In genomic region chr13:55322130-55322825, GRCm38 (mm10) we compare ENCODE assay signal across 8 mouse cellular contexts. TPM values are rescaled to one million over a fixed set of nuclear protein-coding genes. Genes with fewer than 3 reads are reported as not detected.
DNase-seq lines count a peak whose midpoint lies in the region; ATAC-seq and TF ChIP-seq lines count a peak whose summit lies in the region.

No protein-coding gene starts in this region.

- no peaks in the 10 kb centered on the region for H3K9me3 ChIP-seq in kidney, embryonic 14.5 days (ENCODE audit: control insufficient read depth, low read length)

- WGBS in kidney, embryonic 14.5 days, result under 1% methylated on average over 31 of the region's 31 CpGs

- peaks cover 11% of the 10 kb centered on the region for H3K4me1 ChIP-seq in testis, adult 2 months (ENCODE audit: control insufficient read depth, insufficient read depth, low read length)
- H3K4me1 ChIP-seq in kidney, embryonic 14.5 days (ENCODE audit: control insufficient read depth, insufficient read depth, low read length), result peaks cover 24% of the 10 kb centered on the region; the same call in 1 of the 2 replicates

- H3K36me3 ChIP-seq in testis, adult 2 months (ENCODE audit: control insufficient read depth, insufficient read depth, low read length), result no peaks in the 10 kb centered on the region
- H3K36me3 ChIP-seq in kidney, embryonic 14.5 days (ENCODE audit: control insufficient read depth, insufficient read depth, low read length), result peaks cover 60% of the 10 kb centered on the region

- peak overlapping the region; percentile 93 for H3K4me2 ChIP-seq in kidney, embryonic 14.5 days (replicated peaks; ENCODE audit: low read depth, low read length)

- H3K27me3 ChIP-seq in testis, adult 2 months (ENCODE audit: control insufficient read depth, insufficient read depth, low read length), result no peaks in the 10 kb centered on the region
- no peaks in the 10 kb centered on the region for H3K27me3 ChIP-seq in kidney, embryonic 14.5 days (ENCODE audit: control insufficient read depth, insufficient read depth, low read length)

- peak overlapping the region; percentile 92 for H3K4me3 ChIP-seq in testis, adult 2 months (ENCODE audit: control insufficient read depth, low read depth, low read length)
- H3K4me3 ChIP-seq in kidney, embryonic 14.5 days (ENCODE audit: low read length), result peak overlapping the region; percentile 74

- peak overlapping the region; percentile 86 for H3K9ac ChIP-seq in kidney, embryonic 14.5 days (ENCODE audit: low read depth, low read length)

- ATAC-seq in kidney, embryonic 14.5 days (ENCODE audit: low FRiP score, low TSS enrichment), result peak; percentile 12; the same call in 1 of the 2 replicates

- TF ChIP-seq CTCF in testis, adult 2 months (IDR thresholded peaks at IDR 0.05; ENCODE audit: control insufficient read depth, insufficient read depth, insufficient replicate concordance, low read depth, low read length), result no peak

- no peak for DNase-seq in testis, postnatal 10 days (ENCODE audit: low spot score)
- peak; percentile 76 for DNase-seq in cerebellum, adult 9-10 months
- peak; percentile 50 for DNase-seq in forelimb bud, embryonic 11.5 days (ENCODE audit: low read depth, low spot score)
- peak; percentile 26 for DNase-seq in lung, postnatal 14 days
- peak; percentile 38 for DNase-seq in right cerebral cortex, postnatal 25 days
- DNase-seq in gastrocnemius, postnatal 25 days, result no peak

- TF ChIP-seq POLR2A in testis, adult 2 months (IDR thresholded peaks at IDR 0.05; ENCODE audit: control insufficient read depth, low read depth, low read length), result no peak

- H3K27ac ChIP-seq in testis, adult 2 months (ENCODE audit: control insufficient read depth, insufficient read depth, low read depth, low read length), result peak overlapping the region; percentile 74
- H3K27ac ChIP-seq in kidney, embryonic 14.5 days (ENCODE audit: low read depth, low read length), result peak overlapping the region; percentile 84

RNA-seq across cellular contexts. Expression of gene Rab24, which starts 0.5 kb away (rescaled TPM):
- polyA plus RNA-seq in testis, adult 2 months (2012; rRNA removed), result 33.4 and 37.0 TPM in 2 replicates
- 80.1 and 92.5 TPM in 2 replicates for polyA plus RNA-seq in kidney, embryonic 14.5 days (2014; fragmentation: Nextera tagmentation; extraction: Ambion mirVana)
- 10 to 100 TPM; 29.0 to 30.2 TPM for total RNA-seq in gastrocnemius, postnatal 25 days (2021)

RNA-seq across cellular contexts. Expression of gene Prelid1, which starts 2.0 kb away (rescaled TPM):
- polyA plus RNA-seq in testis, adult 2 months (2012; rRNA removed), result 32.7 and 40.0 TPM in 2 replicates
- polyA plus RNA-seq in kidney, embryonic 14.5 days (2014; fragmentation: Nextera tagmentation; extraction: Ambion mirVana), result 482 and 508 TPM in 2 replicates
- total RNA-seq in gastrocnemius, postnatal 25 days (2021), result 10 to 100 TPM; 23.9 to 30.5 TPM

RNA-seq across cellular contexts. Expression of gene Mxd3, which starts 7.3 kb away (rescaled TPM):
- 2.3 and 2.4 TPM in 2 replicates for polyA plus RNA-seq in testis, adult 2 months (2012; rRNA removed)
- 25.7 and 31.2 TPM in 2 replicates for polyA plus RNA-seq in kidney, embryonic 14.5 days (2014; fragmentation: Nextera tagmentation; extraction: Ambion mirVana)
- total RNA-seq in gastrocnemius, postnatal 25 days (2021), result 1 to 10 TPM in 1 of 2 experiments, under 1 TPM in 1; 0.72 to 1.5 TPM

RNA-seq across cellular contexts. Expression of gene Lman2, which starts 40.3 kb away (rescaled TPM):
- 43.7 and 44.8 TPM in 2 replicates for polyA plus RNA-seq in testis, adult 2 months (2012; rRNA removed)
- polyA plus RNA-seq in kidney, embryonic 14.5 days (2014; fragmentation: Nextera tagmentation; extraction: Ambion mirVana), result 75.0 and 108 TPM in 2 replicates
- total RNA-seq in gastrocnemius, postnatal 25 days (2021), result 10 to 100 TPM; 35.1 to 35.7 TPM

RNA-seq across cellular contexts. Expression of gene Rgs14, which starts 47.3 kb away (rescaled TPM):
- polyA plus RNA-seq in testis, adult 2 months (2012; rRNA removed), result 0.10 and 0.14 TPM in 2 replicates
- polyA plus RNA-seq in kidney, embryonic 14.5 days (2014; fragmentation: Nextera tagmentation; extraction: Ambion mirVana), result 0.86 and 0.92 TPM in 2 replicates
- under 1 TPM; 0.15 to 0.35 TPM for total RNA-seq in gastrocnemius, postnatal 25 days (2021)

Comparison
In these comparisons a context has a peak if more than half of its experiments do, and no peak if none do; other contexts are left out.
1. DNase-seq: peak in cerebellum, adult 9-10 months (single experiment), forelimb bud, embryonic 11.5 days (single experiment), lung, postnatal 14 days (single experiment) and right cerebral cortex, postnatal 25 days (single experiment); none in testis, postnatal 10 days (single experiment) and gastrocnemius, postnatal 25 days (single experiment).
2. RNA of gene Prelid1, which starts 2.0 kb away (polyA plus RNA-seq): 482 to 508 TPM in kidney, embryonic 14.5 days; 32.7 to 40.0 TPM in testis, adult 2 months; every median in the first group is over 10 times any median in the second.